Mouse (Mus musculus) kidney, adult 2 months (tissue): ENCODE results near the gene Trim15. TPM values are rescaled to one million over a fixed set of nuclear protein-coding genes. Genes with fewer than 3 reads are reported as not detected.

Source experiments
- DNase-seq: peaks from one replicate; pipeline ENCODE4 v3.0.0; 2021
- H3K27ac ChIP-seq: fragments of 200-500 bp; 2 replicates; pipeline ENCODE4 v1.5.1; 2012; ENCODE audit warnings: low read depth, low read length, control low read depth, inconsistent platforms; ENCODE audit not compliant: insufficient read depth
- H3K27me3 ChIP-seq: fragments of 200-500 bp; replicated peaks from 2 replicates; pipeline ENCODE4 v1.6.1; 2012; ENCODE audit warnings: mild to moderate bottlenecking, moderate library complexity, low read length, inconsistent platforms; ENCODE audit not compliant: control insufficient read depth, insufficient read depth
- H3K36me3 ChIP-seq: fragments of 200-500 bp; 2 replicates; pipeline ENCODE4 v1.6.1; 2012; ENCODE audit warnings: mild to moderate bottlenecking, moderate library complexity, low read length, inconsistent platforms; ENCODE audit not compliant: control insufficient read depth, insufficient read depth
- H3K4me1 ChIP-seq: fragments of 200-500 bp; 2 replicates; pipeline ENCODE4 v1.6.1; 2011; ENCODE audit warnings: low read length; ENCODE audit not compliant: control insufficient read depth, insufficient read depth
- H3K4me3 ChIP-seq: fragments of 200-500 bp; 2 replicates; pipeline ENCODE4 v1.5.1; 2011; ENCODE audit warnings: mild to moderate bottlenecking, low read depth, low read length, control low read depth; ENCODE audit not compliant: insufficient read depth
- CTCF ChIP-seq: fragments of 200-500 bp; conservative IDR thresholded peaks from 2 replicates; pipeline ENCODE4 v1.5.1; 2011; ENCODE audit warnings: low read depth, mild to moderate bottlenecking, control low read depth, low read length, moderate library complexity, mixed read lengths; ENCODE audit not compliant: insufficient read depth, insufficient read length
- POLR2A ChIP-seq: fragments of 200-500 bp; IDR thresholded peaks from one replicate; pipeline ENCODE4 v1.6.1; 2011; ENCODE audit warnings: low read depth, low read length, control low read depth
- WGBS: fragments of 180-500 bp; shearing (Covaris S2); methylation state at CpG from one replicate; pipeline ENCODE4 v1.1.7; 2018; 5-methylcytosine and 5-hydroxymethylcytosine counted together
- polyA plus RNA-seq: library from polyadenylated mRNA; depleted of rRNA; stranded (reverse); fragments of >200 nt; gene quantifications from 2 replicates; pipeline ENCODE4 v1.2.3, GENCODE M21; 2012; rRNA removed

The Trim15 gene
- 0.22 and 0.38 TPM in 2 replicates for polyA plus RNA-seq

DNA sequence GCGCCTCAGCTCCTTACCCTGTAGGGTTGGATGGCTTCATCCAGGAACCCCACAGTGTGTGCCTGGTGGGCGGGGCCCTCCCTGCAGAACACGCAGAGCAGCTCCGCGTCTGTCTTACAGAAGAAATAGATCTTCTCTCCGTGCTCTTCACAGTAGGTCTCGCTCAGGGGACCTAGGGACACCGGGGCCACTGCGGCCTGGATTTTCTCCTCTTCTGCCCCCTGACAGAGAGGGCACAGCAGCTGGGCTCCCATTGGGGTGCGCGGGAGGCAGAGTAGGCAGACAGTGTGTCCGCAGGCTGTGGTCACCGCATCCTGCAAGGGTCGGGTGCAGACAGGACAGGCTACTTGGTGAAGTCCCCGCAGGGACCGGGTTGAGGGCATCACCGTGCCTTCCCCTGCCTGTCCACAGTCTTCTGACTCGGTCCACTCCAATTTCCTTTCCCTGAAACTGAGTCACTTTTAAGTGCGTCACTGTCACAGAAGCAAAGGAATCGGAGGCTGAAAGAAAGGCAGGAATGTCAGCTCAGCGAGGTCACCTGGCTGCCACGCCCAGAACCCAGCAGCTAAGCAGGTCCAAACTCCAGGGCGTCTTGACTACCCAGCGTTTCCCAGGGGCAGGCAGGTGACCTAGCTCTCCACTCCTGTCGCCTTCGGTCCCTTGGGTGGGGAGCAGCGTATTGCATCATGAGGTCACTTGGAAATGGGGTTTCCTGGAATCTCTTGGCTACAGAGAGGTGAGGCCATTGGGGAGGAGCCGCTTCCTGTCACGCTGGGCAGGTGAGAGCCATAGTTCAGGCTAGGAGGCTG is at the start of gene Trim15:
Trim15 (minus strand) TSS at position 492 of the 809 bp plus-strand sequence.
- DNase-seq, result peak; percentile 64
- Histone ChIP-seq H3K27ac (no peak within 1 kb of the TSS), H3K4me3 (no peak within 1 kb of the TSS), H3K4me1 (no peaks in the 10 kb centered on the region), H3K36me3 (no peaks in the 10 kb centered on the region), H3K27me3 (no peaks in the 10 kb centered on the region)
- no peak for TF ChIP-seq CTCF
- TF ChIP-seq POLR2A, result no peak
- WGBS, result 15% methylated on average over 29 of the region's 29 CpGs

DNA sequence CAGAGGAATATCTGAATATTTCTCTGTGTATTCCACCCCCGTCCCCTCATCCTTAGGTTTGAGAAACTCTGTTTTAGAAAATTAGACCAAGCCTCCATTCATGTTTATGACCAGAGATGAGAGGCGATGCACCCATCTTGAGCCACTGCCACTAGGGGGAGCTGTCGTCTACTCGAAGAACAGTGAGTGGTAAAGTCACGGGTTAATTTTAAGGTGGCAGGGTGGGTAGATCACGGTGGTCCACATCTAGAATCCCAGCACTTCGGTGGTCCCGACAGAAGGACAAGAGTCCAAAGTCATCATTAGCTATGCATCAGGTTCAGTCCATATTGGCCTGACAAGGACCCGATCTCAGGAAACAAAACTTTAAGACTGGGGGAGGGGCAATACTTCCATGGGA is 48.1 kb upstream of the Trim15 start:
- H3K4me1 ChIP-seq, result no peaks in the 10 kb centered on the region
- no peak overlapping the region for H3K4me3 ChIP-seq
- TF ChIP-seq CTCF (peak; percentile 89), POLR2A (no peak)
- peak; percentile 60 for DNase-seq
- H3K36me3 ChIP-seq, result no peaks in the 10 kb centered on the region
- no peak overlapping the region for H3K27ac ChIP-seq
- 12% methylated on average over 9 of the region's 9 CpGs for WGBS
- H3K27me3 ChIP-seq, result no peaks in the 10 kb centered on the region

DNA sequence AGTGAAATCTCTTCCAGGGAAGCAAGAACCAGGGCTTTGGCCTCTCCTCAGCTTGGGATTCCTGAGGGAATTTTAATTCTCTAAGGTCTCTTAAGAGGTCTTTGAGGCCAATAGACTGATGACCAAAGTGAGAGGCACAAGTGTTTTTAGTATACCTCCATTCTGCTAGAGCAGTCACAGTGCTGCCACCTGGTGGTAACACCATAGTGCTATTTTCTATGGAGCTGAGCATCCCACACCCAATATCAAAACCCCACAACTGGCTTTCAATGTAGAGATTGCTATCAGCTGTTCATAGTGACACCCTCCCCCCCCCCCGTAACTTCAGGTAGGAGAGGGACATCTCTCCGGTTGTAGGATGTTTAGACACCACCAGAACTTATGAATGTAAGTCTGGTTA is 47.1 kb upstream of the Trim15 start:
- peak; percentile 79 for DNase-seq
- H3K4me3 ChIP-seq, result no peak overlapping the region
- WGBS, result 4% methylated on average over 2 of the region's 2 CpGs
- no peak overlapping the region for H3K27ac ChIP-seq
- TF ChIP-seq POLR2A (no peak), CTCF (peak; percentile 62)
- no peaks in the 10 kb centered on the region for H3K36me3 ChIP-seq
- H3K27me3 ChIP-seq, result no peaks in the 10 kb centered on the region
- no peaks in the 10 kb centered on the region for H3K4me1 ChIP-seq

DNA sequence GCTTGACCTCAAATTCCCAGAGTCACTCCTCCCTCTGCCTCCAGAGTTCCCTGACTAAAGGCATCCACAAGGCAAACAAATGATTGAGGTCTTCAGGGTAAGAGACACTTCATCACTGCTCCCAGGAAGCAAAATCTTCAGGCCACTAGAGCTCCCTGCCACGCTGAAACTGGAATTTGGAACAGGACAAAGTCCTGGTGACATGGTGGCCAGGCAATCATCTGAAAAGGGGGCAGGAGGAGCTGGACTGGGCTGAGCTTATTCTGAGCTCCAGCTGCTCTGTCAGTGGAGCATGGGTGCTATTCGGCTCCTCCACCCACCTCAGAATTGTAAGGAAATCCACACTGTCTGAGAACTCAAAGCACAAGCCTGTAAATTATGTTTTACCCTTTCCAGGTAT is 45.0 kb upstream of the Trim15 start:
- no peak overlapping the region for H3K27ac ChIP-seq
- WGBS, result 40% methylated on average over 2 of the region's 2 CpGs
- H3K4me3 ChIP-seq, result no peak overlapping the region
- no peak for TF ChIP-seq CTCF
- TF ChIP-seq POLR2A, result no peak
- peak; percentile 34 for DNase-seq
- no peaks in the 10 kb centered on the region for H3K36me3 ChIP-seq
- no peaks in the 10 kb centered on the region for H3K27me3 ChIP-seq
- H3K4me1 ChIP-seq, result no peaks in the 10 kb centered on the region

DNA sequence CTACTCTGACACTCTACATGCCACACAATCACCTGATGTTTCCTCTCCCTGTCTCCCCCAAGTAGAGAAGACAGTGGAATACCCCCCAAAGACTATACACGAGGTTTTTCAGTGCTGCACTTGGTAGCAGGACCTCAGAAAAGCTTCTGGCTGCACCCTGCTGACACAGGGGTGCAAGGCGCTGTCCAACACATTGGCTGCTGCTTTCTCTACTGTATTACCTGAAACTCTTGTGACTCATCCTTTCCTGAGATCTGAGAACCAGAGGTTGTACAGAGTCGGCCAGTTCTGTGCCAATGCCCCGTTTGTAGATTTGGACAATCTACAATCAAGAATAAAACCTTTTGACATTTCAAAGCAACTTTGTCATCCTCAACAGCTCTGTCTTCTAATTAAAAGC is 42.8 kb upstream of the Trim15 start:
- Histone ChIP-seq H3K4me3 (no peak overlapping the region), H3K27me3 (no peaks in the 10 kb centered on the region; the same call in 1 of the 2 replicates), H3K4me1 (no peaks in the 10 kb centered on the region), H3K27ac (no peak overlapping the region), H3K36me3 (no peaks in the 10 kb centered on the region)
- DNase-seq, result no peak
- WGBS, result 54% methylated on average over 4 of the region's 4 CpGs
- no peak for TF ChIP-seq CTCF
- TF ChIP-seq POLR2A, result no peak

DNA sequence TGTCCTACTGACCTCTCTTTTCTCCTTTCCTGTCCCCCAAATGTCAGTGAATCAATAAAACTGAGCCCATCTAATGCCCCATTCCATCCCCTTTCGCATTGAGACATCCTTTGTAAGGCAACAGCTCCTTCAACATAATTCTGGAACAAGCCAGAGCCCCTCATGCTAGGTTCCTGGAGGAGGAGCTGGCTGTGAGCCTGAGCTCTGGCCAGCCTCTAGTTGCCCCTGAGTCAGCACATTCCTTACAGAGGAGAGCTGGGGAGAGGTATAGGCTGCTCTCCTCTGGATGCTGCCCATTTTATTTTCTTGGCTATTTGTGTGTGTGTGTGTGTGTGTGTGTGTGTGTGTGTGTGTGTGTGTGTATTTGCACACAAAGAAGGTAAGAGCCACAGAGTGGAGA is 41.2 kb upstream of the Trim15 start:
- H3K4me3 ChIP-seq, result no peak overlapping the region

DNA sequence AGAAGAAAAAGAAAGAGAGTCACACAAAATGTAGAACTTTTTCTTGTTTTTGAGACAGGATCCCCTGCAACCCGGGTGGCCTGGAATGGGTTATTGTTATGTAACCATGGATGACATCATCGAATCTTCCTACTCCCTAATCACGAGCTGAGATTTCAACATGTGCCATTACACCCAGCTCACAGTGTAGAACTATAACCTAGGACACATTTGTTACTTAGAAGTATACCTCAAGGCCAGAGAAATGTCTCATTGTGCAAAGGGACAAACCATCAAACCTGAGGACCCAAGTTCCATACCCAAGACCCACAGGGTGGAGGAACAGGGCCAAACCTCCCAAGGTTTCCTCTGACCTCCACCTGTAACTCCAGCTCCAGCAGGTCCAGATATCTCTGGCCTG is 36.6 kb upstream of the Trim15 start:
- H3K27ac ChIP-seq, result no peak overlapping the region
- H3K36me3 ChIP-seq, result no peaks in the 10 kb centered on the region
- no peaks in the 10 kb centered on the region for H3K4me1 ChIP-seq
- H3K27me3 ChIP-seq, result no peaks in the 10 kb centered on the region; the same call in 1 of the 2 replicates
- no peak for DNase-seq
- WGBS, result 73% methylated on average over 3 of the region's 3 CpGs
- no peak overlapping the region for H3K4me3 ChIP-seq
- TF ChIP-seq POLR2A, result no peak

More for the DNA sequence above, 41.2 kb upstream of the Trim15 start:
- Histone ChIP-seq H3K4me1 (no peaks in the 10 kb centered on the region), H3K27ac (no peak overlapping the region), H3K36me3 (no peaks in the 10 kb centered on the region), H3K27me3 (no peaks in the 10 kb centered on the region; the same call in 1 of the 2 replicates)
- no peak for DNase-seq
- WGBS, result 36% methylated on average over 1 of the region's 1 CpGs
- TF ChIP-seq CTCF (no peak), POLR2A (no peak)
